Mouse (Mus musculus): ENCODE results near the gene Lrrc58.

GRCm38 (mm10) chr16:37857495-37857894, 10.7 kb upstream of the Lrrc58 start:
- no peak for TF ChIP-seq CTCF (IDR thresholded peaks at IDR 0.05; ENCODE audit: low read depth)
- no peak for TF ChIP-seq EP300 (IDR thresholded peaks at IDR 0.05; ENCODE audit: low read depth)
